Mouse (Mus musculus): ENCODE measurements at regions not wholly inside any gene's neighbourhood (a gene's known extent, or its start where the extent isn't known, plus 50 kb on each side); places are given as distances from the start of the nearest gene placed in this dataset.

DNA sequence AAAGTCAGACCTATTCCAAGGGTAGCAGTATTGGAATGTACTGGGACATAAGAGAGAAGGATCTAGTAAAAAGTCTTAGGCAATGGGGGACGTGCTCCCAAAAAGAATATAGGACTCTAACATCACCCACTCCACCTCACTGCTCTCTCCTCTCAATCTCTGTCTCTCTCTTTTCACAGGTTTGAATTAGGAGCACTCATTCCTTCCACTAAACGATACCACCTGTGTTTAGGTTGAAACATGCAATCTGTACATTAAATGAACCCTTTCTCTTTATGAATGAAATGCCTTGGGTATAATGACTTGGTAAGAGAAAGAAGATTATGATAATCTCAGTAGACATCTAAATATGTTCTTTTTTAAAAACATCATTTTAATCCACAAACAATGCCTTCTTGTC lies 129.4 kb downstream of the Zpld1 start:
- H3K4me2 ChIP-seq (ENCODE audit: low read depth, low read length) = no peak overlapping the region
- ATAC-seq = no peak
- H3K4me1 ChIP-seq (ENCODE audit: control insufficient read depth, insufficient read depth, low read length) = no peaks in the 10 kb centered on the region
- 92% methylated on average over 2 of the region's 2 CpGs for WGBS
- H3K4me3 ChIP-seq (ENCODE audit: low read length) = no peak overlapping the region
- no peaks in the 10 kb centered on the region for H3K9me3 ChIP-seq (ENCODE audit: control insufficient read depth, low read length)
- no peaks in the 10 kb centered on the region for H3K36me3 ChIP-seq (ENCODE audit: control insufficient read depth, insufficient read depth, low read length)
- no peak overlapping the region for H3K9ac ChIP-seq (ENCODE audit: low read depth, low read length)
- H3K27me3 ChIP-seq (replicated peaks; ENCODE audit: control insufficient read depth, insufficient read depth, low read length) = no peaks in the 10 kb centered on the region
- no peak overlapping the region for H3K27ac ChIP-seq (ENCODE audit: low read length)

DNA sequence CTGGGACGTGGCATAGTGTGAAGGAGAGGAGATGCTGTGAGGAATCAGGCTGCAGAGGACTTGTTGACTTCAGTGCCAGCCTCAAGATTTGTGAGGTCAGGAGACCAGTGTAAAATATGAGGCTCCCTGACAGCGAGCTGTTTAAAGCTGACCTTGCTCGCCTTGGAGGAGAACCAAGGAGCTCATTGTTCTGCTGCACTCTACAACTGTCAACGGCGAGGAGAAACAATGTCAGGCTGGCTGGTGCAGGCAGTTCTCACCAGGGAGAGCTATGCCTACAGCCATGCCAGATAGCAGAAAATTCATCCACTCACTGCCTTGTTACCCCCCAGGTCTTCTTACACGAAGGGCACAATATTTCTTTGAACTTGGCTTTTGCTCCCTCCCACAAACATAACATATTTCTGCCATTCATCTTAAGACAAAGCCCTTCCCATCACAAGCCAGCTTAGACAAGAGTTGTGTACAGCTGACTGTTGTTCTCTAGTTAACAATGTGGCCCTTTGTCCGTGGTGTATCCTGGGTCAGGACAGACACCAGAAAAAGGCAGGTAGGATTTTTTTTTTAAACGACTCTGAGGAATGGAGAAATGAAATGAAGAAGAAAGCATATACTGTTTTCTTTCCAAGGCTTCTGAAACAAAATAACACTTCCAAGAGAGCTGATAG lies 131.5 kb downstream of the Zpld1 start:
- H3K9ac ChIP-seq (ENCODE audit: low read depth, low read length) = no peak overlapping the region
- no peak for ATAC-seq
- H3K27me3 ChIP-seq (replicated peaks; ENCODE audit: control insufficient read depth, insufficient read depth, low read length) = no peaks in the 10 kb centered on the region
- no peaks in the 10 kb centered on the region for H3K9me3 ChIP-seq (ENCODE audit: control insufficient read depth, low read length)
- H3K4me3 ChIP-seq (ENCODE audit: low read length) = no peak overlapping the region
- H3K36me3 ChIP-seq (ENCODE audit: control insufficient read depth, insufficient read depth, low read length) = no peaks in the 10 kb centered on the region
- no peak overlapping the region for H3K27ac ChIP-seq (ENCODE audit: low read length)
- 45% methylated on average over 8 of the region's 8 CpGs for WGBS
- H3K4me2 ChIP-seq (ENCODE audit: low read depth, low read length) = no peak overlapping the region
- no peaks in the 10 kb centered on the region for H3K4me1 ChIP-seq (ENCODE audit: control insufficient read depth, insufficient read depth, low read length)

DNA sequence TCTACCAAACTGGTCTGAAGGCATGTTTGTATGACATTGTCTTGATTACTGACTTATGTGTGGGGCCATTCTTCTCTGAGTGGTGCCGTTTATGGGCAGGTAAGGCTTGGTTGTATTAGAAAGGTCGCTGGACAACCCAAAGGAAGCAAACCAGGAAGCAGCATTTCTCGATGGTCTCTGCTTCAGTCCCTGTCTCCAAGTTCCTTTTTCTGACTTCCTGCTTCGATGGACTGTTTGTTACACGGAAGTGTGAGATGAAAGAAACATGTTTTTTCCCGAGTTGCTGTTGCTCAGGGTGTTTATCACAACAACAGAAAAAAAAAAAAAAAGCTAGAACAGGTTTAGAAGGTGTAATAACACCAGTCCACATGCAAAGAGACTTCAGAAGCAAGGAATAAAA lies 134.9 kb downstream of the Zpld1 start:
- Histone ChIP-seq H3K4me1 (ENCODE audit: control insufficient read depth, insufficient read depth, low read length) (no peaks in the 10 kb centered on the region), H3K27ac (ENCODE audit: low read length) (no peak overlapping the region), H3K9me3 (ENCODE audit: control insufficient read depth, low read length) (no peaks in the 10 kb centered on the region), H3K9ac (ENCODE audit: low read depth, low read length) (no peak overlapping the region), H3K36me3 (ENCODE audit: control insufficient read depth, insufficient read depth, low read length) (no peaks in the 10 kb centered on the region), H3K4me2 (ENCODE audit: low read depth, low read length) (no peak overlapping the region), H3K4me3 (ENCODE audit: low read length) (no peak overlapping the region), H3K27me3 (replicated peaks; ENCODE audit: control insufficient read depth, insufficient read depth, low read length) (no peaks in the 10 kb centered on the region)
- 72% methylated on average over 6 of the region's 6 CpGs for WGBS
- no peak for ATAC-seq

DNA sequence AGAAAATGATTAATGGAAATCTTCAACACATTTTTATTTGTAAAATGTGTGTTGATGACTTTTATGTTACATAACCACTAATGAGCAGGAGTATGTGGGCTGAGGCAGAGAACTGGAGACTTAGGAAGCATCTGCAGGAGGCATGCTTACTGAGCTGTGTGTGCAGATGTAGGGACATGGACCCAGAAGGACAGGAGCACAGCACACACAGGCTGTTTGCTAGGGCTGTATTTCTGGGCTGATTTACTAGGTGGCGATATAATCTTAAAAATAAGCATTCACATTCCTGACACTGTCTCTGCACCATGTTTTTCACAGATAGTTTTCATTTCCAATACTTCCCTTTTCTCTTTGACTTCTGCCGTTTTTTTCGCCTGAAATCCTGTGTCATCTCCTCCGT lies 146.1 kb downstream of the Zpld1 start:
- Histone ChIP-seq H3K9ac (ENCODE audit: low read depth, low read length) (no peak overlapping the region), H3K27ac (ENCODE audit: low read length) (no peak overlapping the region), H3K27me3 (replicated peaks; ENCODE audit: control insufficient read depth, insufficient read depth, low read length) (no peaks in the 10 kb centered on the region), H3K4me3 (ENCODE audit: low read length) (no peak overlapping the region), H3K36me3 (ENCODE audit: control insufficient read depth, insufficient read depth, low read length) (no peaks in the 10 kb centered on the region), H3K9me3 (ENCODE audit: control insufficient read depth, low read length) (no peaks in the 10 kb centered on the region), H3K4me2 (ENCODE audit: low read depth, low read length) (no peak overlapping the region), H3K4me1 (ENCODE audit: control insufficient read depth, insufficient read depth, low read length) (no peaks in the 10 kb centered on the region)
- ATAC-seq = no peak
- 40% methylated on average over 4 of the region's 4 CpGs for WGBS

DNA sequence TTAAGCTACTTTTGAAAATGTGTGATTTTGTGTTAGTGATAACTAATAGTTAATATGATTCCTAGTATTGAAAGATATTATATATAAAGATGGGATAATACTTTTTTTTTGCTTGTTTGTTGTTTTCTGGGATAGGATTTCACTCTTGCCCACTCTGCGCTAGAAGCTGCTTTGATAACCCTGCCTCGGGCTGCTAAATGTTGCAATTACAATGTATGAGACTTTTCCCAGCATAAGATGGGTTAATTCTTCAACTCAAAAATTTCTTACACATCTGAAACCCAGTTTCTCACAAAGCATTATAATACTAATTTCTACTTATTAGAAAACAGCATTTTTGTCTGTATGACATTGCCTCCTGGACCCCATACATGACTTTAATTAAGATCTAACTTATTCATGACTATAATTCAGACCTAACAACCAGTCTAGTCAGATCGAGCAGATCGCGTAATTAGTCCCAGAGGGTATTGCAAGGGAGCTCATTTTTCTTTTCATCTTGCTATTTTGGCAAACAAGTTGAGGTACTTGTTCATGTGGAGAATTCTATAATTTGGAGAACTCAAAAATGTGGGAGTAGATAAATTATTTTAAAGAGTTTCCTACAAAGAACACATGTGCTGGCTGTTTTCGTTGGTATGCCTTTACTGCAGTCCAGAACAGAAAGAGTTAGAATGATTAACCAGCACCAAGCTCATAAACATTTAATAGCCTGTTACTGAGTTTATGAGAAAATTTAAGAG lies 155.2 kb downstream of the Zpld1 start:
- Histone ChIP-seq H3K4me3 (ENCODE audit: low read length) (no peak overlapping the region), H3K36me3 (ENCODE audit: control insufficient read depth, insufficient read depth, low read length) (no peaks in the 10 kb centered on the region), H3K4me2 (ENCODE audit: low read depth, low read length) (no peak overlapping the region), H3K27ac (ENCODE audit: low read length) (no peak overlapping the region), H3K4me1 (ENCODE audit: control insufficient read depth, insufficient read depth, low read length) (no peaks in the 10 kb centered on the region), H3K9ac (ENCODE audit: low read depth, low read length) (no peak overlapping the region), H3K27me3 (replicated peaks; ENCODE audit: control insufficient read depth, insufficient read depth, low read length) (no peaks in the 10 kb centered on the region), H3K9me3 (ENCODE audit: control insufficient read depth, low read length) (no peaks in the 10 kb centered on the region)
- no peak for ATAC-seq
- 75% methylated on average over 6 of the region's 6 CpGs for WGBS

DNA sequence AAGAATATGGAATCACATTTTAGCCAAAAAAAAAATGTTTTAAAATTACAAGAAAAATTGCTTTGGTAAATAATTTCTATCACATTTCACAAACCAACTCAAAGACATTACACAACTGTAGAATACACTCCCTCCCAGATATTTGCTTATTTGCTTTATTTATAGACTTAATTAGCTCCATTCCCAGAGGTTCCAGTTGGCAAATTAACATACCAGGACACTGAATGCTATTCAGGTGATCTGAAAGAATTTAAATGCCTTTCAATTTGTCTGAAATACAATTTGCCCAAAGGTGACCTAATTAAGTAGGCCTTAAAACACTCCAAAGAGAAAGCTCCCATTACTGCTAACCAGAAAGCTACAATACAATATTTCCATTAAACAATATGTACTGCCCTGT lies 162.8 kb downstream of the Zpld1 start:
- no peak for ATAC-seq
- Histone ChIP-seq H3K4me3 (ENCODE audit: low read length) (no peak overlapping the region), H3K27ac (ENCODE audit: low read length) (no peak overlapping the region), H3K4me1 (ENCODE audit: control insufficient read depth, insufficient read depth, low read length) (no peaks in the 10 kb centered on the region), H3K4me2 (ENCODE audit: low read depth, low read length) (no peak overlapping the region), H3K9me3 (ENCODE audit: control insufficient read depth, low read length) (no peaks in the 10 kb centered on the region), H3K9ac (ENCODE audit: low read depth, low read length) (no peak overlapping the region), H3K36me3 (ENCODE audit: control insufficient read depth, insufficient read depth, low read length) (no peaks in the 10 kb centered on the region), H3K27me3 (replicated peaks; ENCODE audit: control insufficient read depth, insufficient read depth, low read length) (no peaks in the 10 kb centered on the region)

DNA sequence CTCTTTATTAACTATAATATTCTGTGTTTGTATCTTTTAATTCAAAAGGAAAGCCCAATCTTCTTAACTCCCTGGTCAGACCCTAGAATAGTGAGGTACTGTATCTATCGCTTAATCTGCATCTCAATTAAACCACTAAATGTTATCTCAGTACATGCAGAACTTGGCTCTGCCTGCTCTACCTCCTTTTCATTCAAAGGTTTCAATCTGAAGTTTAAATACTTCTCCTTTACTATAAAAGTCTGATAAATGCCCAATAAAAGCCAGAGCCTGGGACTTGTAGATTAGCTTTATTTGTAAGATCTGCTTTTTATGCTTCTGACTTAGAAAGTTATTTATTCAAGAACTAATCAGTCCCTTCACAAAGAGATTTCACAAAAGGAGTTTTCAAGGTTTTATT lies 200.1 kb downstream of the Zpld1 start:
- Histone ChIP-seq H3K4me3 (ENCODE audit: low read length) (no peak overlapping the region), H3K36me3 (ENCODE audit: control insufficient read depth, insufficient read depth, low read length) (no peaks in the 10 kb centered on the region), H3K27ac (ENCODE audit: low read length) (no peak overlapping the region), H3K4me2 (ENCODE audit: low read depth, low read length) (no peak overlapping the region), H3K9ac (ENCODE audit: low read depth, low read length) (no peak overlapping the region), H3K4me1 (ENCODE audit: control insufficient read depth, insufficient read depth, low read length) (no peaks in the 10 kb centered on the region), H3K9me3 (ENCODE audit: control insufficient read depth, low read length) (no peaks in the 10 kb centered on the region), H3K27me3 (replicated peaks; ENCODE audit: control insufficient read depth, insufficient read depth, low read length) (no peaks in the 10 kb centered on the region)
- WGBS = 83% methylated on average over 1 of the region's 1 CpGs
- ATAC-seq = no peak

DNA sequence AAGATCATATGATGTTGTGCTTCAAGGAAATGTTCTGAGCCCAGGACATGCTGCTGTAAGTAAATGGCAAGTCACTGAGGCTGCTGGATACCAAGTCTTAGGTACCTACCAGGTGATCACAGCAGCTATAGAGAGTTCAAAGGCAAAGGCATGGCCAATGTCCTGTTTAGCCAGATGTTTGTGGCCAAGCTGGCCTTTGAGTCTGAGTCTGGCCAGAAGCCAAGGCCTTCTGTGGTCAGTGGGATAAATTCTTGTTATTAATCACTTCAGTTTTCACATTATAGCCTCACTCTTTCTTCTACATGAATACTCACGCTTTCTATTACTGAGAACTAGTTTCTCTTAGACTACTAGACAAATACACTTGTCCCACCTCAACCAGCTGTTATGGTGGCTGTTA lies 210.3 kb downstream of the Zpld1 start:
- no peaks in the 10 kb centered on the region for H3K4me1 ChIP-seq (ENCODE audit: control insufficient read depth, insufficient read depth, low read length)
- no peaks in the 10 kb centered on the region for H3K9me3 ChIP-seq (ENCODE audit: control insufficient read depth, low read length)
- 81% methylated on average over 1 of the region's 1 CpGs for WGBS
- H3K36me3 ChIP-seq (ENCODE audit: control insufficient read depth, insufficient read depth, low read length) = no peaks in the 10 kb centered on the region
- no peak overlapping the region for H3K27ac ChIP-seq (ENCODE audit: low read length)
- ATAC-seq = no peak
- H3K4me2 ChIP-seq (ENCODE audit: low read depth, low read length) = no peak overlapping the region
- no peak overlapping the region for H3K4me3 ChIP-seq (ENCODE audit: low read length)
- no peak overlapping the region for H3K9ac ChIP-seq (ENCODE audit: low read depth, low read length)
- H3K27me3 ChIP-seq (replicated peaks; ENCODE audit: control insufficient read depth, insufficient read depth, low read length) = no peaks in the 10 kb centered on the region

DNA sequence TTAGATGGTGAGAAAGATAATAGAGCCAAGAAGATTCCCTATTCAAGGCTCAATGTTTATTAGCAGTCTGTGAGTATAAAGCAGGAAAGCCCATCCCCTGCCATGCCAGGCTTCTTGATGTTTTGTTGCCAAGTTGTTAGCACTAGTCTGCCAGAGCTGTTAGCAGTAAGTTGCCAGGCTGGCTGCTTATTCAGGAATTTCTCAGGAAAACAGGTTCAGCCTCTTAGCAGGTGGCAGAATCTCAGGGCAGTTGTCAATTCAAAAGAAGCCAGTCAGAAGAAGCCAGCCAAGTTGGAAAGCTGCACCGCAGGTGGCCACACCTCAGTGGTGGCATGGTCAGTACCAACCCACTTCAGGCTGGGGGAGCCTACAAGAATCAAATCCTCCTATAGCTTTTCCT lies 221.6 kb downstream of the Zpld1 start:
- H3K36me3 ChIP-seq (ENCODE audit: control insufficient read depth, insufficient read depth, low read length) = no peaks in the 10 kb centered on the region
- no peak overlapping the region for H3K4me2 ChIP-seq (ENCODE audit: low read depth, low read length)
- no peak overlapping the region for H3K9ac ChIP-seq (ENCODE audit: low read depth, low read length)
- no peaks in the 10 kb centered on the region for H3K4me1 ChIP-seq (ENCODE audit: control insufficient read depth, insufficient read depth, low read length)
- ATAC-seq = no peak
- H3K9me3 ChIP-seq (ENCODE audit: control insufficient read depth, low read length) = no peaks in the 10 kb centered on the region
- H3K27me3 ChIP-seq (replicated peaks; ENCODE audit: control insufficient read depth, insufficient read depth, low read length) = no peaks in the 10 kb centered on the region
- no peak overlapping the region for H3K27ac ChIP-seq (ENCODE audit: low read length)
- 62% methylated on average over 1 of the region's 1 CpGs for WGBS
- no peak overlapping the region for H3K4me3 ChIP-seq (ENCODE audit: low read length)

DNA sequence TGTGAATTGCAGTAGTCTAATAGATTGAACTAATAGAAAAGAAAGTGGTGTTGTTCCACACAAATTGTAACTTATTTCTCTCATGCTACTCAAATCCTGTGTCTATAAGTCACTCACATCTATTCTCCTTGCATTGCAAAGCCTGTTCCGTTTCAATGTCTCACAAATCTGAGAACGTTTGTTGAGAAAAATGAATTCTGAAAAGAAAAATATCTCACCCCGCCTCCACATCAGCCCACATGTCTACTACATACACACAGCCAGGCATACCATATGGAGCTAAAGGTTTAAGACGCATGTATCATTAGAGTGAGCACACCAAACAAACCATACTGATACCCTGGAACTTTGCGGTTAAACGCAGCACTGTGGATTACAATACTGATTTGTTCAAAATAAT lies 258.0 kb downstream of the Zpld1 start:
- Histone ChIP-seq H3K9me3 (ENCODE audit: control insufficient read depth, low read length) (no peaks in the 10 kb centered on the region), H3K4me3 (ENCODE audit: low read length) (no peak overlapping the region), H3K36me3 (ENCODE audit: control insufficient read depth, insufficient read depth, low read length) (no peaks in the 10 kb centered on the region), H3K4me1 (ENCODE audit: control insufficient read depth, insufficient read depth, low read length) (no peaks in the 10 kb centered on the region), H3K4me2 (ENCODE audit: low read depth, low read length) (no peak overlapping the region), H3K9ac (ENCODE audit: low read depth, low read length) (no peak overlapping the region), H3K27me3 (replicated peaks; ENCODE audit: control insufficient read depth, insufficient read depth, low read length) (no peaks in the 10 kb centered on the region), H3K27ac (ENCODE audit: low read length) (no peak overlapping the region)
- WGBS = 89% methylated on average over 6 of the region's 6 CpGs
- ATAC-seq = no peak
